Mouse (Mus musculus): ENCODE measurements around the gene Klk1b8. TPM values are rescaled to one million over a fixed set of nuclear protein-coding genes. Genes with fewer than 3 reads are reported as not detected.
A peak's percentile ranks its signal among the peaks of the same experiment; 100 is the strongest.
"Not testable (repeated sequence)": the region's sequence is repeated elsewhere in the genome, so short reads cannot be mapped to it uniquely, and the experiment has no call there.

Gene Klk1b8
- total RNA-seq, 2 experiments from 2014 or later, result not detected

DNA sequence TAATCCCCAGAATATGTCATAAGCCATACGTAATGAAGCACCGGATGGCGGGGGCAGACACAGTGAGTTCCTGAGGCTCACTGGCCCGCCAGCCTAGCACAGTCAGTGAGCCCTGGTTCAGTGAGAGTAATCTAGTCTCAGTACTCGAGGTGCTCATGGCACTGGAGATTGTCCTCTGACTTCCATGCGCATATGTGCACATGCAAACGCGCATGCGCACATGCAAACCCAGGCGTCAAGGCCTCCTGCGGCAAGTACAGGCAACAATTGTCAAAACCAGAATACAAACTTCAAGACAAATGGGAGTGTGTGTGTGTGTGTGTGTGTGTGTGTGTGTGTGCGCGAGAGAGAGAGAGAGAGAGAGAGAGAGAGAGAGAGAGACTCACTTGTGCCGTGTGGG, 13.9 kb upstream of the Klk1b8 start:
- intact Hi-C loops (cut with DNase I), result no loop called here
- no peak overlapping the region for H3K27ac ChIP-seq
- no peak overlapping the region for H3K4me3 ChIP-seq
- TF ChIP-seq CTCF (IDR thresholded peaks at IDR 0.05), result no peak
- no peak for DNase-seq (ENCODE audit: extremely low spot score in 1 of 2, low spot score in 2 of 2)

GRCm38 (mm10) chr7:43942293-43942692, 8.2 kb upstream of the Klk1b8 start:
- H3K4me3 ChIP-seq; intact Hi-C loops (cut with DNase I); H3K27ac ChIP-seq; DNase-seq (ENCODE audit: extremely low spot score in 1 of 2, low spot score in 2 of 2): not testable (repeated sequence)

DNA sequence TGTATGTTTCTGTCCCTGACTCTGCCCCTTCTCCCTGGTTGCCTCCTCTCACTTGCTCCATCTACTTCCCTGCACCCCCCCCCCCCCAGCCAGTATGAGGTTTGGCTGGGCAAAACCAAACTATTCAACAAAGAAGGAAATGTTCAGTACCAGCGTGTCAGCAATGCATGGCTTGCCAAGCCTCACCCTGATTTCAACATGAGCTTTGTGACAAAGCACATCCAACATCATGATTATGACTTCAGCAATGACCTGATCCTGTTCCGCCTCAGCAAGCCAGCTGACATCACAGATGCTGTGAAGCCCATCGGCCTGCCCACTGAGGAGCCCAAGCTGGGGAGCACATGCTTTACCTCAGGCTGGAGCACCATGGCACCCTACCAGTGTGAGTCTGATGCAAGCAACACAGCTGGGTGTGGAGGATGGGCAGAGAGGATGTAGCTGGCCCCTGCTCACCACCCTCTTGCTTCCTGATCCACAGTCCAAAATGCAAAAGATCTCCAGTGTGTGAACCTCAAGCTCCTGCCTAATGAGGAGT, 5.7 kb upstream of the Klk1b8 start:
- Histone ChIP-seq H3K4me3 (no peak overlapping the region), H3K27ac (no peak overlapping the region)
- no peak for DNase-seq (ENCODE audit: extremely low spot score in 1 of 2, low spot score in 2 of 2)
- intact Hi-C loops (cut with DNase I), result no loop called here
- TF ChIP-seq CTCF (IDR thresholded peaks at IDR 0.05), result no peak

GRCm38 (mm10) chr7:43952703-43953102, 2.2 kb downstream of the Klk1b8 start:
- DNase-seq (ENCODE audit: extremely low spot score in 1 of 2, low spot score in 2 of 2), result peak; percentile 11 to 16
- intact Hi-C loops (cut with DNase I), result no loop called here
- Histone ChIP-seq H3K4me3 (no peak overlapping the region), H3K27ac (no peak overlapping the region)
- no peak for TF ChIP-seq CTCF (IDR thresholded peaks at IDR 0.05)

GRCm38 (mm10) chr7:43966451-43966850, 16.0 kb downstream of the Klk1b8 start, which contains the start of gene Klk1b1:
TSS of gene Klk1b1 (plus strand) at chr7:43966751.
- intact Hi-C loops (cut with DNase I), result no loop called here
- no peak for TF ChIP-seq CTCF (IDR thresholded peaks at IDR 0.05)
- Histone ChIP-seq H3K27ac (no peak within 1 kb of the TSS), H3K4me3 (no peak within 1 kb of the TSS)
- DNase-seq (ENCODE audit: extremely low spot score in 1 of 2, low spot score in 2 of 2), result no peak

DNA sequence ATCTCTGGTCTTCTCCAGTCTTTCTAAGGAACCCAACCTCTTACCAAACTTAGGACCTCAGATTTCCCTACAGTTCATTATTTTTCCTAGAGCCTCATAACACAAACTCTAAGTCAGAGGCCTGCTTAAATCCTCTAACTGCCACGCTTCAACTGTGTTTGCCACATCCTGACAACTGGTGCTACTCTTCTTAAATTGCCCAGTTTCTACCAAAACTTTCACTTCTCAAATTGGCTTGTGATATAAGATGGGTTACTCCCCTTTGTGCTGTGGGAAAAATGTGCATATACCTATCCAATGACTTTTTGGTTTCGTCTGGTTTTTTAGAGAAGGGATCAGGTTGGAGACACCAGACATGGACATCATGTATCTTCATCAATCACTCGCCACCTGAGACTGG, 16.6 kb downstream of the Klk1b8 start:
- Histone ChIP-seq H3K4me3 (no peak overlapping the region), H3K27ac (no peak overlapping the region)
- DNase-seq (ENCODE audit: extremely low spot score in 1 of 2, low spot score in 2 of 2), result no peak
- TF ChIP-seq CTCF (IDR thresholded peaks at IDR 0.05), result no peak
- intact Hi-C loops (cut with DNase I), result no loop called here

DNA sequence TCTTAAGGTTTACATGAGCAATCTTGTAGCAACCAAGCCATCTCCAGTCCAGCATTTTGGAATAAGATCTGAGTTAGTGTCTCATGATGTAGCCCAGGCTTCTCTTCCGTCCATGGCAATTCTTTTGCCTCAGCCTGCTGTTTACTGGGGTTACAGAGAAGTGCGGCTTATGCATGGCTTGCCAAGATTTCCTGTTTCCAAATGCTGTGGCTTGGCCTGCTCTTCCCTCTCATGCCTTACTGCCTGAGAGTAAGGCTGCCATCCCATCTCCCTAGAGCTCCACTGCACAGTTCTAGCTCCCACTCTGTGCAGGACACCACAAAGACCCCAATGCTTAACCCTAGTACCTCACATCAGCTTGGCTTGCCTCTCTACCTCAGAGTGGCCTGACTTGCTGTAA, 17.1 kb downstream of the Klk1b8 start:
- no peak for TF ChIP-seq CTCF (IDR thresholded peaks at IDR 0.05)
- H3K27ac ChIP-seq, result no peak overlapping the region
- intact Hi-C loops (cut with DNase I), result no loop called here

GRCm38 (mm10) chr7:43975761-43976160, 25.3 kb downstream of the Klk1b8 start, which contains the start of gene Klk1b9:
TSS of gene Klk1b9 (plus strand) at chr7:43976061.
- DNase-seq (ENCODE audit: extremely low spot score in 1 of 2, low spot score in 2 of 2); intact Hi-C loops (cut with DNase I); H3K4me3 ChIP-seq; H3K27ac ChIP-seq: not testable (repeated sequence)

More for the DNA sequence above, 17.1 kb downstream of the Klk1b8 start:
- no peak for DNase-seq (ENCODE audit: extremely low spot score in 1 of 2, low spot score in 2 of 2)
- H3K4me3 ChIP-seq, result no peak overlapping the region

GRCm38 (mm10) chr7:43985657-43986056, 35.2 kb downstream of the Klk1b8 start:
- no peak overlapping the region for H3K4me3 ChIP-seq
- intact Hi-C loops (cut with DNase I), result no loop called here
- TF ChIP-seq CTCF (IDR thresholded peaks at IDR 0.05), result no peak
- no peak overlapping the region for H3K27ac ChIP-seq
- no peak for DNase-seq (ENCODE audit: extremely low spot score in 1 of 2, low spot score in 2 of 2)

GRCm38 (mm10) chr7:43994821-43995220, 44.4 kb downstream of the Klk1b8 start:
- DNase-seq (ENCODE audit: extremely low spot score in 1 of 2, low spot score in 2 of 2); H3K27ac ChIP-seq; H3K4me3 ChIP-seq; intact Hi-C loops (cut with DNase I): not testable (repeated sequence)

- intact Hi-C loops (cut with DNase I); H3K27ac ChIP-seq; DNase-seq (ENCODE audit: extremely low spot score in 1 of 2, low spot score in 2 of 2); H3K4me3 ChIP-seq: not testable (repeated sequence)
Observed at GRCm38 (mm10) chr7:43995577-43995976, 45.1 kb downstream of the Klk1b8 start, which contains the start of gene Klk1b11. TSS of gene Klk1b11 (plus strand) at chr7:43995877.

Other genes with a start within 250 kb of the Klk1b8 start
- gene Klk13, start 238.1 kb upstream of the Klk1b8 start, total RNA-seq (2021), result not detected
- not detected for gene Klk12, start 181.8 kb upstream of the Klk1b8 start, total RNA-seq (2021)
- gene Klk11, start 176.1 kb upstream of the Klk1b8 start, total RNA-seq (2021), result not detected
- gene Klk10, start 169.6 kb upstream of the Klk1b8 start, total RNA-seq (2021), result not detected
- not detected for gene Klk9, start 158.8 kb upstream of the Klk1b8 start, total RNA-seq (2021)
- gene Klk8, start 153.1 kb upstream of the Klk1b8 start, total RNA-seq (2021), result 1 to 10 TPM; 2.3 to 3.7 TPM
- gene Klk7, start 139.4 kb upstream of the Klk1b8 start, total RNA-seq (2021), result not detected
- gene Klk6, start 126.2 kb upstream of the Klk1b8 start, total RNA-seq (2021), result 1 to 10 TPM in 1 of 2 experiments, not detected in 1; 2.0 TPM
- gene Klk5, start 108.7 kb upstream of the Klk1b8 start, total RNA-seq (2021), result not detected
- not detected for gene Klk4, start 69.5 kb upstream of the Klk1b8 start, total RNA-seq (2021)
- gene Klk15, start 16.9 kb upstream of the Klk1b8 start, total RNA-seq (2021), result not detected
- gene Klk1b1, start 16.1 kb downstream of the Klk1b8 start, total RNA-seq (2021), result not detected
- gene Klk1b9, start 25.4 kb downstream of the Klk1b8 start, total RNA-seq (2021), result not detected
- gene Klk1b11, start 45.2 kb downstream of the Klk1b8 start, total RNA-seq (2021), result not detected
- not detected for gene Klk1b26, start 61.5 kb downstream of the Klk1b8 start, total RNA-seq (2021)
- gene Klk1b27, start 101.6 kb downstream of the Klk1b8 start, total RNA-seq (2021), result not detected
- gene Klk1b21, start 151.7 kb downstream of the Klk1b8 start, total RNA-seq (2021), result not detected
- gene Klk1b22, start 162.0 kb downstream of the Klk1b8 start, total RNA-seq (2021), result not detected
- not detected for gene Klk1b16, start 186.1 kb downstream of the Klk1b8 start, total RNA-seq (2021)
- gene Klk1b24, start 237.6 kb downstream of the Klk1b8 start, total RNA-seq (2021), result not detected
- gene Klk1b3, start 247.5 kb downstream of the Klk1b8 start, total RNA-seq (2021), result not detected